Mouse (Mus musculus) kidney, adult 2 months (tissue): ENCODE measurements around the gene Prss48.

Source experiments
- CTCF ChIP-seq: fragments of 200-500 bp; conservative IDR thresholded peaks from 2 replicates; pipeline ENCODE4 v1.5.1; 2011; ENCODE audit warnings: low read depth, mild to moderate bottlenecking, control low read depth, low read length, moderate library complexity, mixed read lengths; ENCODE audit not compliant: insufficient read depth, insufficient read length
- POLR2A ChIP-seq: fragments of 200-500 bp; IDR thresholded peaks from one replicate; pipeline ENCODE4 v1.6.1; 2011; ENCODE audit warnings: low read depth, low read length, control low read depth

GRCm38 (mm10) chr3:86010618-86011017 is 8.3 kb upstream of the Prss48 start:
- TF ChIP-seq CTCF (no peak), POLR2A (no peak)
